Mouse (Mus musculus): Measurements from ENCODE around the gene Pbld1. TPM values are rescaled to one million over a fixed set of nuclear protein-coding genes. Genes with fewer than 3 reads are reported as not detected.
A peak's percentile ranks its signal among the peaks of the same experiment; 100 is the strongest.

Pbld1 gene
- total RNA-seq (2021) = under 1 TPM in 1 of 2 experiments, not detected in 1; 0.14 TPM

GRCm38 (mm10) chr10:63059862-63060261 lies at the start of gene Pbld1:
Gene Pbld1 (plus strand): TSS chr10:63060162.
- intact Hi-C loops (cut with DNase I) = no loop called here
- DNase-seq (ENCODE audit: extremely low spot score in 1 of 2, low spot score in 2 of 2) = no peak

- DNase-seq (ENCODE audit: extremely low spot score in 1 of 2, low spot score in 2 of 2) = no peak
- intact Hi-C loops (cut with DNase I) = no loop called here
Measured at GRCm38 (mm10) chr10:63010268-63010667, 49.7 kb upstream of the Pbld1 start.

GRCm38 (mm10) chr10:63011556-63011955 lies 48.4 kb upstream of the Pbld1 start:
- intact Hi-C loops (cut with DNase I) = no loop called here
- DNase-seq (ENCODE audit: extremely low spot score in 1 of 2, low spot score in 2 of 2) = no peak

DNA sequence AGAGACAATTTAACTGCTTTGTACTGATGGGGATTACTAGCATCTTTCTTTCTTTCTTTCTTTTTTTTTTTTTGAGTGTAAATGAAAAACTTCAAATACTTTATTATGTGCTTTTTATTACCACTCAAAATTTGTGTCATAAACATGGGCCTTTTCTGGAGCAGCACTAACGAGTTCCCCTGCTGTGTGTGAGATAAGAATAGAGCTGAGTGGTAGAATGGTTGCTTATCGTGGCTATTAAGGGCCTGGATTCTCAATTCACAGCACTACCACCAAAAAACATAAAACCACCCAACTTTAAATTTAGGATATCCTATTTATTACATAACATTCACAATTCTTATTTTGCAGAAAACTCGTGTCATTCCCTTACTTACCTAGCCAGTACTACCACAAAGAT lies 46.5 kb upstream of the Pbld1 start:
- intact Hi-C loops (cut with DNase I) = no loop called here

GRCm38 (mm10) chr10:63014168-63014567 lies 45.8 kb upstream of the Pbld1 start:
- no peak for DNase-seq (ENCODE audit: extremely low spot score in 1 of 2, low spot score in 2 of 2)
- intact Hi-C loops (cut with DNase I) = no loop called here

More for the DNA sequence above, 46.5 kb upstream of the Pbld1 start:
- DNase-seq (ENCODE audit: extremely low spot score in 1 of 2, low spot score in 2 of 2) = no peak

DNA sequence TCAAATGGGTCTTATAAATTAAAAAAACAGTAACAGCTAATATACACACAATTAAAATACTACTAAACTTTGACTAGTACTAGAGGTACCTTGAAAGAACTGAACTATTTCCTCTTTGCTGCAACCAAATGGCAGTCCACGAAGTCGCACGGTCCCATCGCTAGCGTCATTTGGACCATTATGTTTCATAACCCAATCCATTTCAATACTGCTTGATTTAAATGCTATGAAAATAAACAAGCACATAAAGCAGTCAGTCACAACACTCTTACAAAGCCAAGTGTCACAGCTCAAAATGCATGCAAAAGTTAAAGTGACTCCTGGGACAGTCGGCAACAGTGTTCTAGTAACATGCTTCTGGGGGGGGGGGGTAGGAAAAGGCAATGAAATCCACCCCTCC lies 40.7 kb upstream of the Pbld1 start:
- DNase-seq (ENCODE audit: extremely low spot score in 1 of 2, low spot score in 2 of 2) = no peak
- intact Hi-C loops (cut with DNase I) = no loop called here

DNA sequence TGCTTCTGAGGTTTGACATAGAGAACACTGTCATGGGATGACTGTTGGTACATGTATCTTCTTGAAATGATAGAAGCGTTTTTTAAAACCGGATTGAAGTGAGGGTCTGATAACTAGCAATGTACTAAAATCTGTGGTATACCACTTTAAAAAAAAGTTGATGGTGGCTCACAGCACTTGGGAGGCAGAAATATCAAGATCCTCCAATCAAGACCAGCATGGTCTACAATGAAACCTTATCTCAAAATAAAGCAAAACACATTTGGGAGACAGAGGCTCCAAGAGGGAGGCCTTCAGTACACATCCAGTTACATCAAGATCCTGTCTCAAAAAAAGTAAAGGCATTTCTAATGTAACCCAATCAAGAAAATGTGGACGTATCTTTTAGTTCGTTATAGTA lies 38.3 kb upstream of the Pbld1 start:
- intact Hi-C loops (cut with DNase I) = loop anchor here (5.0 to 10.0 kb wide), 2 partner anchors 46 to 93 kb away; no protein-coding TSS in a partner anchor
- no peak for DNase-seq (ENCODE audit: extremely low spot score in 1 of 2, low spot score in 2 of 2)

DNA sequence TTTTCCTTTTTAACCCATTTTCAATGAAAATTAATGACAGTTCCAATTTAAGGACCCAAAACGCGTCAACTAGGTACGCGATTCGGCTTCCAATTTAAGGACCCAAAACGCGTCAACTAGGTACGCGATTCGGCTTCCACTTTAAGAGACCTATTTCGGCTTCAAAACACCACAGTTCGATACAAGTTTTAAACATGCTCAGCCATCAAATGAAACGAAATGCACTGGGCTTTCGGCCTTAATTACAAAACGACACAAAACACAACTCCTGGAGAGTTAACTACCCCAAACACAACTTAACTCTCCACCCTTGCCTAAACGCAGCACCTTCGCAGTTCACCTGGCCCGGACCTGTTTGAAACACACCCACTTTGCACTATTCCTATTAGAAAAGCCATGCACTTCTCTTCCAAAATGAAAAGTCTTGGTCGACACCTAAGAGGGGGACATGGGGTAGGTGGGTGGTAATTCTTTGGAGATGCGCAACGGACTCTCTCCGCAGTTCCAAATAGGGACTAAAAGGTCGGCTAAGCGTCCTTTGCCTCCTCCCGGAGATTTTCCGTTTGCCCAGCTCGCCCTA lies 37.3 kb upstream of the Pbld1 start:
- intact Hi-C loops (cut with DNase I) = loop anchor here (5.0 to 10.0 kb wide), 2 partner anchors 45 to 92 kb away; no protein-coding TSS in a partner anchor

DNA sequence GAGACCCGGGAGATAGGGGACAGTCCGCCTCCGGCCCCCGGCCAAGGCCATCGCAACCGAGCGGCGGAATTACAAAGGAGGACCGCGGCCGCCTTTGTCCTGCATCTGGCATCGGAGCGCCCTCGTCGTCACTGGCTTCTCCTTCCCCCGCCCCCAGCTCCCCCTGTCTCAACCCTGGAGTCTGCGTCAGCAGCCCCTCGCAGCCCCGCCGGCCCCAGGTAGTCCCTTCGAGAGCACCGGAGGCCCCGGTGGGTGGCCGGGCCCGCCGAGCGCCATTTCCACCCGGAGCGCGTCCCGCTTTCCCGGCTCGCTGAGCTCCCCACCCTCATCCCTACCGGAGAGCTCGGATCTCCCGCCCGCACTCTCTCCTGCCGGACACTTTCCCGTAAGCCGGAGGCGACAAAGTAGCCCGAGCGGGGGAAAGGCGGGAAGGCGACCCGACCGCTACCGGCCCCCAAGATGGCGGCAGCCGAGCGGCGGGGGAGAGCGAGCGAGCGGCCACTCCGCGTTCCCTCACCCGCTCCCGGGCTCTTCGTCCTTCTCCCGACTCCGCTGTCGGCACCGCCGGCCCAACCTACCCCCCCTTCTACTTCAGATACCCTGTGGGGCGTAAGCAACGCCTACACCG lies 36.7 kb upstream of the Pbld1 start:
- intact Hi-C loops (cut with DNase I) = loop anchor here (5.0 to 10.0 kb wide), 2 partner anchors 44 to 92 kb away; no protein-coding TSS in a partner anchor
- peak; percentile 63 to 89 for DNase-seq (ENCODE audit: extremely low spot score in 1 of 2, low spot score in 2 of 2)

More for the DNA sequence above, 37.3 kb upstream of the Pbld1 start:
- DNase-seq (ENCODE audit: extremely low spot score in 1 of 2, low spot score in 2 of 2) = no peak

DNA sequence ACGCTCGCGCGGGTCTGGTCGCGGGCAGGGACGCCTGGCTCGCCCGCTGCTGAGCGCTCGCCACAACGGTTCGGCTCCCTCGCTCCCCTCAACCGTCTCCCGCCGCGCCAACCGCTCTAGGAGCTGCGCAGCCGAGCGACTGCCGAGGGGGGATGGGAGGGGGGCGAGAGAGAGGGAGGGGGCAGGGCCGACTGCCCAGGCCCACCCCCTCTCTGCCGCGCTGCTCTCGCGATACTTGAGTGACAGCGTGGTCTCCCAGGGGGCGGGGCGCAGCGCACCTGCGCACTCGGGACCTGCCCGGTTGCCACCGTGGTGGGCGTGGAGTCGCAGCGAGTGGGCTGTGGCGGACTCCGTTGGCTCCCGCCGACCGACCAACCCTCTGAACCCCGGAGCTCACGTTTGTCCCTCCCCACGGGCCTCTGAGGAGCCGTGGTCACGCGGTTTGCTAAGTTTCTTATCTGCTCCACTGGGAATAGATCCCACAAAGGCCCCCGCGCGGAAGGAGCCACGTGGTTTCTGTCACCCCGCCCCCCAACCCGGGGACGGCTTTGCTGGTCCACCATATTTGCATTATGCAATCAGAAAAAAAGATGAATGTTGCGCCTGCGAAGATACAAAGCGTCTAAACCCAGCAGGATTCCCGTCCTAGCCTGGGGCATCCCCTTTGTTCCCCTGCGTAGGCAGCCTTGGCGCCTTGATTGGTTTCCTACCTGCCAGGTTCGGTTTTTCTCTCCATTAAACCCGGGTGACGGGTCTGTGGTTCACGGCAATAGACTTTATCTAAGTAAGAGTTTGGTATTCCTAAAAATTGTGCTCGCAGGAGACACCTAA lies 36.0 kb upstream of the Pbld1 start, which contains the start of the genes Hnrnph3 and Pbld2:
TSS of gene Hnrnph3 (minus strand) at position 469 of the 831 bp plus-strand sequence.
TSS of gene Pbld2 (plus strand) at position 567 of the 831 bp plus-strand sequence.
- peak; percentile 97 to 99 for DNase-seq (ENCODE audit: extremely low spot score in 1 of 2, low spot score in 2 of 2)
- intact Hi-C loops (cut with DNase I) = loop anchor here (1.0 to 10.0 kb wide), 3 partner anchors 43 to 91 kb away; partner anchors contain the start of gene Rufy2

DNA sequence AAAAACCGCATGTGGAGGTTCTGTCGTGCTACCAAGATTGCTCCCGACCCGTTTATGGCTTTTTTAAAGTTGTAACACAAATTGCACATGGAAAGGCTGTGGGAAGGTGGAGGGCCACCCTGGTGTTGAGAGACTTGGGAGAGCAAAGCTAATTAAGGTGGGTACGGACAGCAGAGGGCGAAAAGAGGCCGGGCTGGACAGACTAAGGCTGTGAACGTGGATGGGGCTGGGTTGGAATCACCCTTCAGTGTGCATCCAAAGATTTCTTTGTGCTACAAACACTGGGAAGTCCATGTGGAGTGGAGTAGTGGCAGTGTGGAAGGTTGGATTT lies 35.4 kb upstream of the Pbld1 start:
- intact Hi-C loops (cut with DNase I) = loop anchor here (1.0 to 10.0 kb wide), 3 partner anchors 43 to 90 kb away; partner anchors contain the start of gene Rufy2
- peak; percentile 60 to 76 for DNase-seq (ENCODE audit: extremely low spot score in 1 of 2, low spot score in 2 of 2)

DNA sequence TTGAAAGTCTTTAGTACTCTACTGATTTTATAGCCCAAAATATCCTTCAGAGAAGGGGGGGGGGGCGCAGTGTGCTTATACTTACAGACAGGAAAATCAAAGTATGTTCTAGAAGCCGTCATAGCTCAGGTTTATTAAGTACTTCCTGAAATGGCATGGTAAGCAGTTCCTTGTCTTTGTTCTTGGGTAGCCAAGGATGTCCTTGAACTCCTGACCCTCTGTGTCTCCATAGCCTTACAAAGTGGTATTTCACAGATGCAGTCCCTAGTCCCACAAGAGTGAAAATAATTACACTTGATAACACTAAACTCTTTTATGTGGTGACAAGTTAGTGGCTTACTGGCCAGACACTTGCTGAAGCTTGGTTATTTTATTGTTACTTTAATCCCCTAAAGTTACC lies 34.9 kb upstream of the Pbld1 start:
- intact Hi-C loops (cut with DNase I) = loop anchor here (10.0 kb wide), 1 partner anchor 90 kb away; no protein-coding TSS in a partner anchor
- no peak for DNase-seq (ENCODE audit: extremely low spot score in 1 of 2, low spot score in 2 of 2)

GRCm38 (mm10) chr10:63025491-63026011 lies 34.4 kb upstream of the Pbld1 start:
- intact Hi-C loops (cut with DNase I) = loop anchor here (10.0 kb wide), 1 partner anchor 89 kb away; no protein-coding TSS in a partner anchor
- DNase-seq (ENCODE audit: extremely low spot score in 1 of 2, low spot score in 2 of 2) = no peak

GRCm38 (mm10) chr10:63026156-63026794 lies 33.7 kb upstream of the Pbld1 start:
- peak in 1 of 2 experiments; percentile 56 for DNase-seq (ENCODE audit: extremely low spot score in 1 of 2, low spot score in 2 of 2)
- intact Hi-C loops (cut with DNase I) = loop anchor here (10.0 kb wide), 1 partner anchor 89 kb away; no protein-coding TSS in a partner anchor

GRCm38 (mm10) chr10:63026795-63027160 lies 33.2 kb upstream of the Pbld1 start:
- DNase-seq (ENCODE audit: extremely low spot score in 1 of 2, low spot score in 2 of 2) = no peak
- intact Hi-C loops (cut with DNase I) = loop anchor here (10.0 kb wide), 1 partner anchor 88 kb away; no protein-coding TSS in a partner anchor

GRCm38 (mm10) chr10:63027376-63028161 lies 32.4 kb upstream of the Pbld1 start:
- no peak for DNase-seq (ENCODE audit: extremely low spot score in 1 of 2, low spot score in 2 of 2)
- intact Hi-C loops (cut with DNase I) = loop anchor here (10.0 kb wide), 1 partner anchor 87 kb away; no protein-coding TSS in a partner anchor

GRCm38 (mm10) chr10:63028396-63028795 lies 31.6 kb upstream of the Pbld1 start:
- DNase-seq (ENCODE audit: extremely low spot score in 1 of 2, low spot score in 2 of 2) = no peak
- intact Hi-C loops (cut with DNase I) = loop anchor here (10.0 kb wide), 1 partner anchor 86 kb away; no protein-coding TSS in a partner anchor
